In the genomic region with DNA sequence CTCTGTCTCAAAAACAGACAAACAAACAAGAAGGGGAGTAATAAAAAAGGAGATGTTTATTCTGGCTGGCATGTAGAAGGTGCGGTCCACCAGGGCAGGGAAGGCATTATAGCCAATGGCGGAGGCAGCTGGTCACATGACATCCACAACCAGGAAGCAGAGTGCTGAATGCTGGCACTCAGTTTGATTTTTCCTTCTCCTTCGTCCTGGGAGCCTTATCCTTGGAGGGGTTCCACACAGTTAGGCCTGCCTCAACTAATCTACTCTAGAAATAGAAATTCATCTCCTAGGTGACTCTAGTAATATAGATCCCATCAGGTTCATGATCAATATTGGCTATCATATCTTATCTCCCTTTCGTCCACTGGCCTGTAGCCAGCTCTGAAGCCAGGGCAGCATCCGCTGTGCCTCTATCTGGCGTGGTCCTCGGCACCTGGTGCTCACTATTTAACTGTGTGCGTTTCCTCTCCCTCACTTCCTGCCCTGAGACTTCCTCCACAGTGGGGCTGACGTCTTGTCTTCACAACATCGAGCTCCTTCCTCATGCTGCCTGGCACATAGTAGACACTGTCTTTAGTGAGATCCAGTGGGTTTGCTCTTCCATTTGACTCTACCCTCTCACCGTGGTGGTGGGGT, we compare ENCODE assay signal across 23 mouse cellular contexts.
DNase-seq lines count a peak whose midpoint lies in the region; ATAC-seq and TF ChIP-seq lines count a peak whose summit lies in the region.
"Had no signal": no experiment of that assay in that cellular context is flagged by ENCODE, and none has a peak within 500 bp of the region (broad histone marks: within the 10 kb centered on the region; RNA-seq: fewer than 3 reads in every experiment).

No protein-coding gene starts in this region.

- intact Hi-C loops in left cerebral cortex, postnatal 4 days (cut with DNase I): no loop called here

- H3K4me1 ChIP-seq in thymus, adult 2 months (replicated peaks; ENCODE audit: control insufficient read depth, insufficient read depth, low read length): no peaks in the 10 kb centered on the region; the same call in 1 of the 2 replicates
- peaks cover 15% of the 10 kb centered on the region; the same call in 1 of the 2 replicates for H3K4me1 ChIP-seq in kidney, embryonic 15.5 days
- H3K4me1 ChIP-seq: embryonic facial prominence, embryonic 12.5 days had no signal

- TF ChIP-seq POLR2A in thymus, adult 2 months (IDR thresholded peaks at IDR 0.05; ENCODE audit: control insufficient read depth, extremely low read depth, insufficient read depth, low read length, poor library complexity): no peak

- H3K4me3 ChIP-seq in thymus, adult 2 months (ENCODE audit: control insufficient read depth, insufficient read depth, low read length): no peak overlapping the region
- no peak overlapping the region for H3K4me3 ChIP-seq in kidney, embryonic 15.5 days (replicated peaks)
- H3K4me3 ChIP-seq: embryonic facial prominence, embryonic 12.5 days; forebrain, embryonic 13.5 days; hindbrain, embryonic 10.5 days; midbrain, embryonic 15.5 days; neural tube, embryonic 12.5 days had no signal

- peak; percentile 72 for DNase-seq in cerebellum, adult 11-12 months
- DNase-seq in cerebellum, adult 18-20 months: no peak
- peak; percentile 5 for DNase-seq in thymus, adult 2 months
- DNase-seq in thymus, adult 18-20 months: no peak
- DNase-seq in thymus, postnatal 0 days (ENCODE audit: low spot score): peak; percentile 31
- no peak for DNase-seq in left cerebral cortex, postnatal 4 days
- no peak for DNase-seq in retina, postnatal 1 day
- DNase-seq: adrenal gland, postnatal 10 days; kidney, postnatal 4 days; layer of hippocampus, adult 9-11 months; liver, postnatal 0 days had no signal

- no peak overlapping the region for H3K4me2 ChIP-seq in kidney, embryonic 15.5 days
- H3K4me2 ChIP-seq: embryonic facial prominence, embryonic 12.5 days; forebrain, embryonic 13.5 days; midbrain, embryonic 15.5 days; neural tube, embryonic 12.5 days had no signal

- H3K9ac ChIP-seq in kidney, embryonic 15.5 days: no peak overlapping the region
- H3K9ac ChIP-seq: embryonic facial prominence, embryonic 12.5 days; forebrain, embryonic 13.5 days; liver, postnatal 0 days; midbrain, embryonic 15.5 days; neural tube, embryonic 12.5 days had no signal

- no peaks in the 10 kb centered on the region for H3K9me3 ChIP-seq in kidney, embryonic 15.5 days (replicated peaks)
- H3K9me3 ChIP-seq: embryonic facial prominence, embryonic 12.5 days; forebrain, embryonic 13.5 days; hindbrain, embryonic 10.5 days; midbrain, embryonic 15.5 days; neural tube, embryonic 12.5 days had no signal

- TF ChIP-seq CTCF in thymus, adult 2 months (IDR thresholded peaks at IDR 0.05; ENCODE audit: borderline replicate concordance, control insufficient read depth, extremely low read depth, insufficient read depth, low read length, poor library complexity): no peak

- 38% methylated on average over 11 of the region's 11 CpGs for WGBS in thymus, adult 2 months
- 78% methylated on average over 11 of the region's 11 CpGs for WGBS in kidney, embryonic 15.5 days

- no peak overlapping the region for H3K27ac ChIP-seq in thymus, adult 2 months (ENCODE audit: control insufficient read depth, insufficient read depth, low read length)
- no peak overlapping the region for H3K27ac ChIP-seq in kidney, embryonic 15.5 days
- H3K27ac ChIP-seq: embryonic facial prominence, embryonic 12.5 days; forebrain, embryonic 13.5 days; macrophage; midbrain, embryonic 15.5 days; neural tube, embryonic 12.5 days had no signal

- no peaks in the 10 kb centered on the region for H3K27me3 ChIP-seq in thymus, adult 2 months (ENCODE audit: control insufficient read depth, insufficient read depth, low read length)
- H3K27me3 ChIP-seq in kidney, embryonic 15.5 days: peaks cover 7% of the 10 kb centered on the region
- H3K27me3 ChIP-seq: embryonic facial prominence, embryonic 12.5 days; forebrain, embryonic 13.5 days; midbrain, embryonic 15.5 days; neural tube, embryonic 12.5 days had no signal

- H3K36me3 ChIP-seq in thymus, adult 2 months (ENCODE audit: control insufficient read depth, insufficient read depth, low read length): no peaks in the 10 kb centered on the region
- H3K36me3 ChIP-seq in kidney, embryonic 15.5 days: no peaks in the 10 kb centered on the region
- H3K36me3 ChIP-seq: embryonic facial prominence, embryonic 12.5 days; G1E; hindbrain, embryonic 10.5 days; midbrain, embryonic 15.5 days; neural tube, embryonic 12.5 days had no signal

- ATAC-seq in kidney, embryonic 15.5 days (replicated peaks; ENCODE audit: low FRiP score): no peak
- ATAC-seq: activated CD4-positive, CD25-positive, alpha-beta regulatory T cell, adult 4 months; forebrain, embryonic 13.5 days; hindbrain, embryonic 16.5 days; intestine, embryonic 16.5 days; liver, postnatal 0 days; lung, postnatal 0 days; midbrain, embryonic 15.5 days had no signal

Comparison
In these comparisons a context has a peak if more than half of its experiments do, and no peak if none do; other contexts are left out.
1. DNase-seq: peak in cerebellum, adult 11-12 months (single experiment), thymus, adult 2 months (single experiment) and thymus, postnatal 0 days (single experiment); none in cerebellum, adult 18-20 months (0 of 2), thymus, adult 18-20 months (0 of 2), left cerebral cortex, postnatal 4 days (single experiment) and retina, postnatal 1 day (single experiment).